Mouse (Mus musculus): Measurements from ENCODE around the gene Ube2c. TPM values are rescaled to one million over a fixed set of nuclear protein-coding genes. Genes with fewer than 3 reads are reported as not detected.
"Not testable (repeated sequence)": the region's sequence is repeated elsewhere in the genome, so short reads cannot be mapped to it uniquely, and the experiment has no call there.

Ube2c gene
- total and polyA plus RNA-seq, 2 experiments from 2014 or later, result 18.1 to 38.5 TPM

GRCm38 (mm10) chr2:164793772-164794171 lies 24.1 kb downstream of the Ube2c start:
- Histone ChIP-seq H3K4me2 (ENCODE audit: low read depth, low read length, poor library complexity, severe bottlenecking) (no peak overlapping the region), H3K27me3 (ENCODE audit: insufficient read depth, low read length) (no peaks in the 10 kb centered on the region), H3K9ac (replicated peaks; ENCODE audit: low read length, poor library complexity, severe bottlenecking) (no peak overlapping the region), H3K36me3 (ENCODE audit: insufficient read depth, low read length) (peaks cover 40% of the 10 kb centered on the region; the same call in 1 of the 2 replicates), H3K4me3 (ENCODE audit: low read depth, low read length) (no peak overlapping the region), H3K9me3 (ENCODE audit: low read length) (no peaks in the 10 kb centered on the region), H3K27ac (ENCODE audit: low read depth, low read length) (no peak overlapping the region), H3K4me1 (ENCODE audit: insufficient read depth, low read length) (no peaks in the 10 kb centered on the region)
- peak; percentile 46 for TF ChIP-seq CTCF (IDR thresholded peaks at IDR 0.05)
- DNase-seq (ENCODE audit: low spot score), result peak; percentile 36
- ATAC-seq (ENCODE audit: low FRiP score), result no peak
- 96% methylated on average over 2 of the region's 2 CpGs for WGBS

GRCm38 (mm10) chr2:164794293-164794692 lies 24.6 kb downstream of the Ube2c start:
- peak; percentile 95 for DNase-seq (ENCODE audit: low spot score)
- H3K36me3 ChIP-seq (ENCODE audit: insufficient read depth, low read length), result peaks cover 40% of the 10 kb centered on the region; the same call in 1 of the 2 replicates
- no peak overlapping the region for H3K4me3 ChIP-seq (ENCODE audit: low read depth, low read length)
- no peaks in the 10 kb centered on the region for H3K9me3 ChIP-seq (ENCODE audit: low read length)
- H3K27ac ChIP-seq (ENCODE audit: low read depth, low read length), result no peak overlapping the region
- peak; percentile 88 for TF ChIP-seq CTCF (IDR thresholded peaks at IDR 0.05)
- no peaks in the 10 kb centered on the region for H3K4me1 ChIP-seq (ENCODE audit: insufficient read depth, low read length)
- no peak for ATAC-seq (ENCODE audit: low FRiP score)
- no peak overlapping the region for H3K4me2 ChIP-seq (ENCODE audit: low read depth, low read length, poor library complexity, severe bottlenecking)
- 27% methylated on average over 5 of the region's 5 CpGs for WGBS
- no peaks in the 10 kb centered on the region for H3K27me3 ChIP-seq (ENCODE audit: insufficient read depth, low read length)
- no peak overlapping the region for H3K9ac ChIP-seq (replicated peaks; ENCODE audit: low read length, poor library complexity, severe bottlenecking)

GRCm38 (mm10) chr2:164795868-164796267 lies 26.2 kb downstream of the Ube2c start:
- 88% methylated on average over 4 of the region's 4 CpGs for WGBS
- no peak for TF ChIP-seq CTCF (IDR thresholded peaks at IDR 0.05)

GRCm38 (mm10) chr2:164798554-164798953 lies 28.9 kb downstream of the Ube2c start:
- H3K9ac ChIP-seq (replicated peaks; ENCODE audit: low read length, poor library complexity, severe bottlenecking); DNase-seq (ENCODE audit: low spot score); H3K4me3 ChIP-seq (ENCODE audit: low read depth, low read length); H3K4me1 ChIP-seq (ENCODE audit: insufficient read depth, low read length); H3K27me3 ChIP-seq (ENCODE audit: insufficient read depth, low read length); H3K4me2 ChIP-seq (ENCODE audit: low read depth, low read length, poor library complexity, severe bottlenecking); H3K9me3 ChIP-seq (ENCODE audit: low read length); H3K27ac ChIP-seq (ENCODE audit: low read depth, low read length); ATAC-seq (ENCODE audit: low FRiP score): not testable (repeated sequence)
- 84% methylated on average over 6 of the region's 6 CpGs for whole genome bisulfite sequencing
- peaks cover 23% of the 10 kb centered on the region; the same call in 1 of the 2 replicates for H3K36me3 ChIP-seq (ENCODE audit: insufficient read depth, low read length)
- TF ChIP-seq CTCF (IDR thresholded peaks at IDR 0.05), result peak; percentile 55

More at GRCm38 (mm10) chr2:164795868-164796267, 26.2 kb downstream of the Ube2c start:
- Histone ChIP-seq H3K4me3 (ENCODE audit: low read depth, low read length) (no peak overlapping the region), H3K9ac (replicated peaks; ENCODE audit: low read length, poor library complexity, severe bottlenecking) (no peak overlapping the region), H3K9me3 (ENCODE audit: low read length) (no peaks in the 10 kb centered on the region), H3K4me2 (ENCODE audit: low read depth, low read length, poor library complexity, severe bottlenecking) (no peak overlapping the region), H3K36me3 (ENCODE audit: insufficient read depth, low read length) (peaks cover 38% of the 10 kb centered on the region; the same call in 1 of the 2 replicates), H3K4me1 (ENCODE audit: insufficient read depth, low read length) (no peaks in the 10 kb centered on the region), H3K27ac (ENCODE audit: low read depth, low read length) (no peak overlapping the region), H3K27me3 (ENCODE audit: insufficient read depth, low read length) (no peaks in the 10 kb centered on the region)
- DNase-seq (ENCODE audit: low spot score), result no peak
- ATAC-seq (ENCODE audit: low FRiP score), result no peak

GRCm38 (mm10) chr2:164800252-164801004 lies 30.7 kb downstream of the Ube2c start:
- no peak for ATAC-seq (ENCODE audit: low FRiP score)
- WGBS, result 94% methylated on average over 13 of the region's 13 CpGs
- Histone ChIP-seq H3K4me3 (ENCODE audit: low read depth, low read length) (no peak overlapping the region), H3K9ac (replicated peaks; ENCODE audit: low read length, poor library complexity, severe bottlenecking) (no peak overlapping the region), H3K4me2 (ENCODE audit: low read depth, low read length, poor library complexity, severe bottlenecking) (no peak overlapping the region), H3K36me3 (ENCODE audit: insufficient read depth, low read length) (peaks cover 15% of the 10 kb centered on the region; the same call in 1 of the 2 replicates), H3K4me1 (ENCODE audit: insufficient read depth, low read length) (no peaks in the 10 kb centered on the region), H3K27ac (ENCODE audit: low read depth, low read length) (no peak overlapping the region), H3K27me3 (ENCODE audit: insufficient read depth, low read length) (no peaks in the 10 kb centered on the region), H3K9me3 (ENCODE audit: low read length) (no peaks in the 10 kb centered on the region)
- no peak for DNase-seq (ENCODE audit: low spot score)
- TF ChIP-seq CTCF (IDR thresholded peaks at IDR 0.05), result no peak

- no peak for DNase-seq (ENCODE audit: low spot score)
- Histone ChIP-seq H3K9me3 (ENCODE audit: low read length) (no peaks in the 10 kb centered on the region), H3K4me1 (ENCODE audit: insufficient read depth, low read length) (no peaks in the 10 kb centered on the region), H3K4me3 (ENCODE audit: low read depth, low read length) (peak overlapping the region; percentile 73), H3K36me3 (ENCODE audit: insufficient read depth, low read length) (peaks cover 5% of the 10 kb centered on the region; the same call in 1 of the 2 replicates), H3K4me2 (ENCODE audit: low read depth, low read length, poor library complexity, severe bottlenecking) (peak overlapping the region; percentile 63), H3K27ac (ENCODE audit: low read depth, low read length) (no peak overlapping the region), H3K9ac (replicated peaks; ENCODE audit: low read length, poor library complexity, severe bottlenecking) (peak overlapping the region; percentile 63; the same call in 1 of the 2 replicates), H3K27me3 (ENCODE audit: insufficient read depth, low read length) (no peaks in the 10 kb centered on the region)
- WGBS, result 93% methylated on average over 16 of the region's 16 CpGs
- ATAC-seq (ENCODE audit: low FRiP score), result no peak
- TF ChIP-seq CTCF (IDR thresholded peaks at IDR 0.05), result no peak
Measured at GRCm38 (mm10) chr2:164803201-164803920, 33.7 kb downstream of the Ube2c start.
